Mouse (Mus musculus) brain, embryonic 14.5 days (tissue): ENCODE data around the gene Rgl1. TPM values are rescaled to one million over a fixed set of nuclear protein-coding genes. Genes with fewer than 3 reads are reported as not detected.

ENCODE experiments used
- DNase-seq: peaks from one replicate; pipeline ENCODE4 v3.0.0-alpha.2; 2011; ENCODE audit warnings: low read depth
- CTCF ChIP-seq: fragments of 200-500 bp; IDR thresholded peaks from 2 replicates; pipeline ENCODE4 v1.5.1; 2012; ENCODE audit warnings: inconsistent platforms, mild to moderate bottlenecking, moderate library complexity, borderline replicate concordance; ENCODE audit not compliant: insufficient read depth, insufficient read length; ENCODE audit errors: extremely low read depth
- POLR2A ChIP-seq: fragments of 200-500 bp; IDR thresholded peaks from 2 replicates; pipeline ENCODE4 v1.6.1; 2012; ENCODE audit warnings: mild to moderate bottlenecking, inconsistent platforms, borderline replicate concordance; ENCODE audit not compliant: poor library complexity, insufficient read depth, insufficient read length, severe bottlenecking; ENCODE audit errors: extremely low read depth
- polyA plus RNA-seq: library from polyadenylated mRNA; depleted of rRNA; stranded (reverse); fragments of >200 nt; gene quantifications from 2 replicates; pipeline ENCODE4 v1.2.3, GENCODE M21; 2012; rRNA removed

The Rgl1 gene
- polyA plus RNA-seq, 1 experiment = 14.1 TPM

GRCm38 (mm10) chr1:152499802-152500201, 266.3 kb downstream of the Rgl1 start:
- no peak for TF ChIP-seq CTCF
- no peak for TF ChIP-seq POLR2A

GRCm38 (mm10) chr1:152497581-152497980, 268.6 kb downstream of the Rgl1 start:
- TF ChIP-seq POLR2A (no peak), CTCF (no peak)
- no peak for DNase-seq

More at GRCm38 (mm10) chr1:152499802-152500201, 266.3 kb downstream of the Rgl1 start:
- DNase-seq = no peak

GRCm38 (mm10) chr1:152496831-152497230, 269.3 kb downstream of the Rgl1 start:
- TF ChIP-seq CTCF = no peak
- no peak for TF ChIP-seq POLR2A
- no peak for DNase-seq

GRCm38 (mm10) chr1:152492258-152492657, 273.9 kb downstream of the Rgl1 start:
- no peak for TF ChIP-seq CTCF
- DNase-seq = no peak

GRCm38 (mm10) chr1:152490842-152491241, 275.3 kb downstream of the Rgl1 start:
- no peak for DNase-seq
- TF ChIP-seq CTCF (no peak), POLR2A (no peak)

- DNase-seq = no peak
- no peak for TF ChIP-seq CTCF
- TF ChIP-seq POLR2A = no peak
Measured at GRCm38 (mm10) chr1:152476126-152476525, 290.0 kb downstream of the Rgl1 start.

GRCm38 (mm10) chr1:152468443-152468842, 297.7 kb downstream of the Rgl1 start:
- TF ChIP-seq CTCF = no peak
- TF ChIP-seq POLR2A = no peak
- peak; percentile 91 for DNase-seq

Other genes starting within 250 kb of the Rgl1 start
- gene Apobec4, start 15.8 kb downstream of the Rgl1 start, polyA plus RNA-seq = not detected in 2 replicates
- 166 and 187 TPM in 2 replicates for gene Arpc5, start 191 bp upstream of the Rgl1 start, polyA plus RNA-seq
- 2.3 and 2.6 TPM in 2 replicates for gene Ncf2, start 33.8 kb upstream of the Rgl1 start, polyA plus RNA-seq
- 43.1 and 53.7 TPM in 2 replicates for gene Smg7, start 136.3 kb upstream of the Rgl1 start, polyA plus RNA-seq
- gene Nmnat2, start 188.6 kb upstream of the Rgl1 start, polyA plus RNA-seq = 59.3 and 82.4 TPM in 2 replicates